Mouse (Mus musculus) monocyte, adult 5-6 weeks (primary cell): ENCODE measurements around the gene Zfp13. TPM values are rescaled to one million over a fixed set of nuclear protein-coding genes. Genes with fewer than 3 reads are reported as not detected.
"Not testable (repeated sequence)": the region's sequence is repeated elsewhere in the genome, so short reads cannot be mapped to it uniquely, and the experiment has no call there.

Experiments used
- ATAC-seq: fragments of 153-309, 156-312 bp; replicated peaks from 2 replicates; pipeline ENCODE4 v1.8.0; 2017; ENCODE audit warnings: mild to moderate bottlenecking; ENCODE audit not compliant: low TSS enrichment, insufficient number of reproducible peaks, severe bottlenecking, poor library complexity, low FRiP score
- total RNA-seq: library from RNA; stranded (forward); fragments of 200-1000, 200-491, 200-594 nt; gene quantifications from 3 replicates; pipeline ENCODE4 v1.2.3, GENCODE M21; 2017

Zfp13 gene
- total RNA-seq, 1 experiment from 2014 or later, result not detected

GRCm38 (mm10) chr17:23540605-23541475 lies 58.4 kb downstream of the Zfp13 start:
- ATAC-seq, result no peak

- ATAC-seq, result no peak
Measured at GRCm38 (mm10) chr17:23540106-23540505, 59.2 kb downstream of the Zfp13 start.

GRCm38 (mm10) chr17:23539608-23540007 lies 59.7 kb downstream of the Zfp13 start:
- no peak for ATAC-seq

GRCm38 (mm10) chr17:23538299-23539015 lies 60.8 kb downstream of the Zfp13 start:
- ATAC-seq, result no peak

GRCm38 (mm10) chr17:23537554-23538255 lies 61.6 kb downstream of the Zfp13 start:
- ATAC-seq, result no peak

GRCm38 (mm10) chr17:23535046-23535788 lies 64.1 kb downstream of the Zfp13 start:
- ATAC-seq, result peak; percentile 37; the same call in 1 of the 2 replicates

- ATAC-seq, result peak; percentile 40
Measured at GRCm38 (mm10) chr17:23533591-23534490, 65.4 kb downstream of the Zfp13 start.

- ATAC-seq, result not testable (repeated sequence)
Measured at GRCm38 (mm10) chr17:23531408-23531807, 67.9 kb downstream of the Zfp13 start.

Other genes starting within 250 kb of the Zfp13 start
- gene Vmn2r116, start 214.9 kb downstream of the Zfp13 start, total RNA-seq, result not detected in 3 replicates
- gene Vmn2r117, start 119.8 kb downstream of the Zfp13 start, total RNA-seq, result not detected in 3 replicates
- gene Zfp213, start 35.2 kb downstream of the Zfp13 start, total RNA-seq, result 4.2 to 6.2 TPM (median 5.4 TPM) in 3 replicates
- not detected in 3 replicates for gene Zscan10, start 1.4 kb upstream of the Zfp13 start, total RNA-seq
- gene Mmp25, start 45.8 kb upstream of the Zfp13 start, total RNA-seq, result 0.29 to 4.9 TPM (median 3.0 TPM) in 3 replicates
- gene Bicdl2, start 61.0 kb upstream of the Zfp13 start, total RNA-seq, result 1.4 TPM in 1 of 3 replicates, not detected in the others
- 36.7 to 49.3 TPM (median 38.3 TPM) in 3 replicates for gene Hcfc1r1, start 74.1 kb upstream of the Zfp13 start, total RNA-seq
- 20.3 to 21.9 TPM (median 21.2 TPM) in 3 replicates for gene Thoc6, start 74.4 kb upstream of the Zfp13 start, total RNA-seq
- gene Tnfrsf12a, start 78.0 kb upstream of the Zfp13 start, total RNA-seq, result 29.6 to 37.5 TPM (median 33.9 TPM) in 3 replicates
- not detected in 3 replicates for gene Cldn6, start 79.8 kb upstream of the Zfp13 start, total RNA-seq
- gene Cldn9, start 84.5 kb upstream of the Zfp13 start, total RNA-seq, result not detected in 3 replicates
- gene 1520401A03Rik, start 123.3 kb upstream of the Zfp13 start, total RNA-seq, result not detected in 3 replicates
- 0.86 to 3.7 TPM (median 2.6 TPM) in 3 replicates for gene Pkmyt1, start 126.8 kb upstream of the Zfp13 start, total RNA-seq
- 0.38 to 5.1 TPM (median 2.9 TPM) in 3 replicates for gene Paqr4, start 141.4 kb upstream of the Zfp13 start, total RNA-seq
- 0.39 TPM in 1 of 3 replicates, not detected in the others for gene Kremen2, start 146.3 kb upstream of the Zfp13 start, total RNA-seq
- gene Flywch1, start 172.1 kb upstream of the Zfp13 start, total RNA-seq, result 7.0 to 19.0 TPM (median 8.6 TPM) in 3 replicates
- gene Flywch2, start 186.6 kb upstream of the Zfp13 start, total RNA-seq, result 2.5 TPM in 1 of 3 replicates, not detected in the others
- gene Srrm2, start 191.0 kb upstream of the Zfp13 start, total RNA-seq, result 91.7 to 297 TPM (median 188 TPM) in 3 replicates
- gene Elob, start 229.6 kb upstream of the Zfp13 start, total RNA-seq, result 89.4 to 137 TPM (median 96.5 TPM) in 3 replicates
- not detected in 3 replicates for gene Prss33, start 236.6 kb upstream of the Zfp13 start, total RNA-seq
- not detected in 3 replicates for gene Prss32, start 244.4 kb upstream of the Zfp13 start, total RNA-seq
- not detected in 3 replicates for gene Prss41, start 244.7 kb upstream of the Zfp13 start, total RNA-seq